Mouse (Mus musculus) liver, adult 2 months (tissue): ENCODE data around the gene Bpifb9b. TPM values are rescaled to one million over a fixed set of nuclear protein-coding genes. Genes with fewer than 3 reads are reported as not detected.
A peak's percentile ranks its signal among the peaks of the same experiment; 100 is the strongest.
"Not testable (repeated sequence)": the region's sequence is repeated elsewhere in the genome, so short reads cannot be mapped to it uniquely, and the experiment has no call there.

Experiments used
- DNase-seq: peaks from one replicate; pipeline ENCODE4 v3.0.0-alpha.2; 2011; ENCODE audit warnings: low read depth, low spot score; ENCODE audit errors: extremely low read depth
- H3K27ac ChIP-seq: fragments of 200-500 bp; replicated peaks from 2 replicates; pipeline ENCODE4 v1.5.1; 2012; ENCODE audit warnings: low read depth, mild to moderate bottlenecking, control low read depth, inconsistent platforms, low read length; ENCODE audit not compliant: insufficient read depth
- H3K27me3 ChIP-seq: fragments of 200-500 bp; 2 replicates; pipeline ENCODE4 v1.6.1; 2012; ENCODE audit warnings: mild to moderate bottlenecking, moderate library complexity, low read length, inconsistent platforms; ENCODE audit not compliant: control insufficient read depth, insufficient read depth
- H3K36me3 ChIP-seq: fragments of 200-500 bp; 2 replicates; pipeline ENCODE4 v1.6.1; 2012; ENCODE audit warnings: low read length, inconsistent platforms; ENCODE audit not compliant: control insufficient read depth, insufficient read depth
- H3K4me1 ChIP-seq: fragments of 200-500 bp; 2 replicates; pipeline ENCODE4 v1.6.1; 2011; ENCODE audit warnings: low read length; ENCODE audit not compliant: control insufficient read depth, insufficient read depth
- H3K4me3 ChIP-seq: fragments of 200-500 bp; 2 replicates; pipeline ENCODE4 v1.5.1; 2011; ENCODE audit warnings: low read depth, mild to moderate bottlenecking, control low read depth, low read length, moderate library complexity; ENCODE audit not compliant: insufficient read depth
- H3K79me2 ChIP-seq: fragments of 200-500 bp; 2 replicates; pipeline ENCODE4 v1.6.1; 2012; ENCODE audit warnings: inconsistent platforms, mild to moderate bottlenecking, low read length, moderate library complexity; ENCODE audit not compliant: control insufficient read depth, insufficient read depth
- H3K9ac ChIP-seq: fragments of 200-500 bp; 2 replicates; pipeline ENCODE4 v1.6.1; 2012; ENCODE audit warnings: low read depth, mild to moderate bottlenecking, control low read depth, inconsistent platforms, low read length
- CTCF ChIP-seq: fragments of 200-500 bp; IDR thresholded peaks from 2 replicates; pipeline ENCODE4 v1.5.1; 2011; ENCODE audit warnings: low read depth, low read length, control low read depth
- POLR2A ChIP-seq: fragments of 200-500 bp; IDR thresholded peaks from 2 replicates; pipeline ENCODE4 v1.6.1; 2011; ENCODE audit warnings: low read length, control low read depth; ENCODE audit not compliant: insufficient read depth; ENCODE audit errors: extremely low read depth
- WGBS: fragments of 180-500 bp; shearing (Covaris S2); methylation state at CpG from one replicate; pipeline ENCODE4 v1.1.7; 2018; 5-methylcytosine and 5-hydroxymethylcytosine counted together
- polyA plus RNA-seq: library from polyadenylated mRNA; depleted of rRNA; stranded (reverse); fragments of >200 nt; gene quantifications from 2 replicates; pipeline ENCODE4 v1.2.3, GENCODE M21; 2012
- total RNA-seq: library from RNA; depleted of rRNA; stranded (reverse); fragments of >200 nt; gene quantifications from 2 replicates; pipeline ENCODE4 v1.2.3, GENCODE M21; 2014

Gene Bpifb9b
- total and polyA plus RNA-seq, 2 experiments = not detected

- H3K27ac ChIP-seq = no peak overlapping the region
- H3K9ac ChIP-seq = no peak overlapping the region
- no peaks in the 10 kb centered on the region for H3K27me3 ChIP-seq
- no peak overlapping the region for H3K4me3 ChIP-seq
- H3K36me3 ChIP-seq = no peaks in the 10 kb centered on the region
- no peak for TF ChIP-seq POLR2A
- no peak for TF ChIP-seq CTCF
- H3K4me1 ChIP-seq = no peaks in the 10 kb centered on the region
- no peaks in the 10 kb centered on the region for H3K79me2 ChIP-seq
- 96% methylated on average over 3 of the region's 3 CpGs for WGBS
- DNase-seq = no peak
Measured at GRCm38 (mm10) chr2:154301763-154302162, 5.3 kb upstream of the Bpifb9b start.

- not testable (repeated sequence) for H3K9ac ChIP-seq, H3K79me2 ChIP-seq, H3K36me3 ChIP-seq, H3K4me1 ChIP-seq, H3K27me3 ChIP-seq, H3K4me3 ChIP-seq, DNase-seq, H3K27ac ChIP-seq
- WGBS = 19% methylated on average over 1 of the region's 3 CpGs
Measured at GRCm38 (mm10) chr2:154304604-154305003, 2.4 kb upstream of the Bpifb9b start.

- H3K36me3 ChIP-seq, H3K79me2 ChIP-seq, H3K27ac ChIP-seq, H3K4me1 ChIP-seq, H3K27me3 ChIP-seq, H3K9ac ChIP-seq, H3K4me3 ChIP-seq: not testable (repeated sequence)
- peak; percentile 16 for DNase-seq
- 64% methylated on average over 5 of the region's 5 CpGs for WGBS
Measured at GRCm38 (mm10) chr2:154313771-154314170, 6.7 kb downstream of the Bpifb9b start.

- no peak overlapping the region for H3K27ac ChIP-seq
- H3K36me3 ChIP-seq = no peaks in the 10 kb centered on the region
- no peak for DNase-seq
- TF ChIP-seq POLR2A (no peak), CTCF (no peak)
- H3K4me3 ChIP-seq = no peak overlapping the region
- WGBS = 81% methylated on average over 3 of the region's 3 CpGs
- no peak overlapping the region for H3K9ac ChIP-seq
- no peaks in the 10 kb centered on the region for H3K79me2 ChIP-seq
- H3K27me3 ChIP-seq = no peaks in the 10 kb centered on the region
- no peaks in the 10 kb centered on the region for H3K4me1 ChIP-seq
Measured at GRCm38 (mm10) chr2:154326852-154327251, 19.8 kb downstream of the Bpifb9b start.

DNA sequence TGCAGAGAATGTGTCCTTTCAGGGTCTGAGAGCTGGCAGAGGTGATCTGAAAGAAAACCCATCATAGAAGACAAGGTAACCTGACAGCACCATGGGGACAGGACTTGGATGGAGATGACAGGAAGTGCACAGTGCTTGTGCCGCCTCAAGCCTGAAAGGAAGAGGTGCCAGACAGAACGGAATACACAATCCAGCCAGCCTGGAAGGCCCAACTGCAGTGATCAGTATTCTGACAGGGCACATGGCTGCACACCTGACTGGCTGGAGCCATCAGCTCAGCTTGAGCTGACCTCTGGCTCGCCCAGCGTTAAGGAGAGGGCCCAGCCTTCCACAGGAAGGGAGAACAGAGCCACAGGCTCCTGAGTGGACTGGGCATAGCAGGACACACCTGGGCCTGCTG is 28.5 kb downstream of the Bpifb9b start:
- Histone ChIP-seq H3K27ac (no peak overlapping the region), H3K79me2 (no peaks in the 10 kb centered on the region), H3K4me3 (no peak overlapping the region), H3K36me3 (peaks cover 24% of the 10 kb centered on the region), H3K4me1 (no peaks in the 10 kb centered on the region), H3K9ac (no peak overlapping the region), H3K27me3 (no peaks in the 10 kb centered on the region)
- 92% methylated on average over 4 of the region's 4 CpGs for WGBS
- DNase-seq = no peak
- no peak for TF ChIP-seq CTCF
- TF ChIP-seq POLR2A = no peak

- DNase-seq = no peak
- H3K4me1 ChIP-seq = no peaks in the 10 kb centered on the region
- no peak for TF ChIP-seq POLR2A
- no peak for TF ChIP-seq CTCF
- H3K27me3 ChIP-seq = no peaks in the 10 kb centered on the region
- H3K9ac ChIP-seq = no peak overlapping the region
- H3K27ac ChIP-seq = no peak overlapping the region
- H3K79me2 ChIP-seq = no peaks in the 10 kb centered on the region
- peaks cover 46% of the 10 kb centered on the region for H3K36me3 ChIP-seq
- WGBS = 47% methylated on average over 1 of the region's 1 CpGs
- H3K4me3 ChIP-seq = no peak overlapping the region
Measured at GRCm38 (mm10) chr2:154338161-154338560, 31.1 kb downstream of the Bpifb9b start.

DNA sequence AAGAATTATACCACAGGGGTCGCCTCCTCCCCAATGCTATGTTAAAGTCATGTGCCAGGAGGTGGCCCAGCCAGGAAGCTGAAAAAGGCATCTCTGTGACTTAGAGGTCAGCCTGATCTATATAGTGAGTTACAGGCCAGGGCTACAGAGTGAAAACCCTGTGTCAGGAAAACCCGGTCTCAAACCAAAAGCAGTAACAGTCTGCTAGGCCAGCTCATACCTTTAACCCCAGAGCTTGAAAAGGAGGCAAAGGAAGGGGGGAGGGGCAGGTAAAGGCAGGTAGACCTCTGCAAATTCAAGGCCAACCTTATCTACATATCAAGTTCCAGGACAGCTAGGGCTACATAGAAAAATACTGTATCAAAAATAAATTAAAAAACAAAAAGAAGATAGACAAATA is 32.3 kb downstream of the Bpifb9b start:
- Histone ChIP-seq H3K79me2 (no peaks in the 10 kb centered on the region), H3K4me1 (peaks cover 5% of the 10 kb centered on the region), H3K27me3 (no peaks in the 10 kb centered on the region), H3K9ac (no peak overlapping the region), H3K4me3 (no peak overlapping the region), H3K27ac (no peak overlapping the region), H3K36me3 (peaks cover 47% of the 10 kb centered on the region)
- no peak for TF ChIP-seq CTCF
- no peak for TF ChIP-seq POLR2A
- WGBS = 80% methylated on average over 2 of the region's 2 CpGs
- no peak for DNase-seq
